In the genomic region with DNA sequence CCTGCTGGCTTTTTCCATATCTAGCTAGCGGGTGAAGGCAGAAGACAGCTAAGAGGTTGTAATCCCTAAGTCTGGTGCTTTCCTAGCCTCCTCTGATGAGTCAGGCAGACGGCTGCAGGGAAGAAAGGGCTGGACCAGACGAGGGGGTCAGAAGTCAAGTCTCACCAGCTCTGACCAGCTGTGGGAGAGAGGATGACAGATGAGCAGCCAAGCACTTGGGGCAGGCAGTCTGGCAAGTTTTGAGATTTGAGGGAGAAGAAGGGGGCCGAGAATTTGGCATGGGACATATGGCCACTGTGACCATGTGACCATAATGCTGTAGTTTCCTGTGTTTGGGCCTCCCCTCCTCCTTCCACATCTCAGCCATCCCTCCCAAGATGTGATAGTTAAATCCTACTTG, we compare ENCODE assay signal across 10 mouse cellular contexts. TPM values are rescaled to one million over a fixed set of nuclear protein-coding genes. Genes with fewer than 3 reads are reported as not detected.
A peak's percentile ranks its signal among the peaks of the same experiment; 100 is the strongest.
DNase-seq lines count a peak whose midpoint lies in the region; ATAC-seq lines count a peak whose summit lies in the region.
"Had no signal": no experiment of that assay in that cellular context is flagged by ENCODE, and none has a peak within 500 bp of the region (broad histone marks: within the 10 kb centered on the region; RNA-seq: fewer than 3 reads in every experiment).

No protein-coding gene starts in this region.

- intact Hi-C loops in heart, postnatal 14 days (cut with DNase I): no loop called here

- peak; percentile 63 for DNase-seq in kidney, postnatal 10 days
- DNase-seq in kidney, adult 8-10 months: no peak
- DNase-seq in MN1 (ENCODE audit: low spot score): peak; percentile 46
- peak; percentile 25 for DNase-seq in embryonic facial prominence, embryonic 10.5 days (ENCODE audit: low spot score)
- peak; percentile 39 for DNase-seq in lung, postnatal 36 days
- no peak for DNase-seq in heart, postnatal 14 days
- no peak for DNase-seq in forebrain, embryonic 11.5 days (ENCODE audit: low spot score)
- DNase-seq: cerebellum, adult 9-11 months had no signal

- no peaks in the 10 kb centered on the region for H3K9me3 ChIP-seq in embryonic facial prominence, embryonic 10.5 days
- no peaks in the 10 kb centered on the region for H3K9me3 ChIP-seq in forebrain, embryonic 11.5 days (ENCODE audit: control insufficient read depth, low read length)
- H3K9me3 ChIP-seq: hindbrain, embryonic 12.5 days; limb, embryonic 15.5 days had no signal

- ATAC-seq in forebrain, embryonic 11.5 days (replicated peaks; ENCODE audit: low FRiP score): no peak

- WGBS in embryonic facial prominence, embryonic 10.5 days: 33% methylated on average over 4 of the region's 4 CpGs
- WGBS in forebrain, embryonic 11.5 days: 58% methylated on average over 4 of the region's 4 CpGs

- H3K4me3 ChIP-seq in embryonic facial prominence, embryonic 10.5 days: no peak overlapping the region
- H3K4me3 ChIP-seq in forebrain, embryonic 11.5 days (ENCODE audit: low read depth, low read length): no peak overlapping the region
- H3K4me3 ChIP-seq: hindbrain, embryonic 12.5 days; limb, embryonic 15.5 days had no signal

- H3K4me2 ChIP-seq in forebrain, embryonic 11.5 days (ENCODE audit: low read depth, low read length, severe bottlenecking): no peak overlapping the region
- H3K4me2 ChIP-seq: hindbrain, embryonic 12.5 days; limb, embryonic 15.5 days had no signal

- H3K36me3 ChIP-seq in embryonic facial prominence, embryonic 10.5 days (replicated peaks): no peaks in the 10 kb centered on the region
- no peaks in the 10 kb centered on the region for H3K36me3 ChIP-seq in forebrain, embryonic 11.5 days (ENCODE audit: control insufficient read depth, insufficient read depth, low read length)
- H3K36me3 ChIP-seq: hindbrain, embryonic 12.5 days; limb, embryonic 15.5 days had no signal

- no peaks in the 10 kb centered on the region for H3K27me3 ChIP-seq in embryonic facial prominence, embryonic 10.5 days (replicated peaks; ENCODE audit: low read depth, poor library complexity, severe bottlenecking)
- H3K27me3 ChIP-seq in forebrain, embryonic 11.5 days (ENCODE audit: control insufficient read depth, insufficient read depth, low read length): no peaks in the 10 kb centered on the region
- H3K27me3 ChIP-seq: hindbrain, embryonic 12.5 days; limb, embryonic 15.5 days had no signal

- peaks cover 66% of the 10 kb centered on the region for H3K4me1 ChIP-seq in embryonic facial prominence, embryonic 10.5 days
- H3K4me1 ChIP-seq in forebrain, embryonic 11.5 days (replicated peaks; ENCODE audit: control insufficient read depth, insufficient read depth, low read length): peaks cover 5% of the 10 kb centered on the region; the same call in 1 of the 2 replicates

- 0 out of 2 replicates have a peak overlapping the region, but pooled peaks have one; percentile 74 for H3K27ac ChIP-seq in embryonic facial prominence, embryonic 10.5 days (replicated peaks)
- no peak overlapping the region for H3K27ac ChIP-seq in forebrain, embryonic 11.5 days (ENCODE audit: low read depth, low read length)
- H3K27ac ChIP-seq: hindbrain, embryonic 12.5 days; limb, embryonic 15.5 days had no signal

- H3K9ac ChIP-seq in forebrain, embryonic 11.5 days (ENCODE audit: low read length): no peak overlapping the region
- H3K9ac ChIP-seq: hindbrain, embryonic 12.5 days; limb, embryonic 15.5 days had no signal

RNA-seq across cellular contexts. Expression of gene Atp2b4, which starts 42.5 kb away (rescaled TPM):
- polyA plus RNA-seq in embryonic facial prominence, embryonic 10.5 days (2016; fragmentation: Nextera tagmentation; extraction: Ambion mirVana): 4.7 and 5.2 TPM in 2 replicates
- 10 to 100 TPM; 29.9 to 32.2 TPM for total RNA-seq in heart, postnatal 14 days (2021)
- polyA plus RNA-seq in forebrain, embryonic 11.5 days (2014; fragmentation: Nextera tagmentation; extraction: Ambion mirVana): 7.4 and 8.2 TPM in 2 replicates

Comparison
In these comparisons a context has a peak if more than half of its experiments do, and no peak if none do; other contexts are left out.
1. DNase-seq: peak in kidney, postnatal 10 days (single experiment), MN1 (single experiment), embryonic facial prominence, embryonic 10.5 days (single experiment) and lung, postnatal 36 days (single experiment); none in kidney, adult 8-10 months (0 of 2), heart, postnatal 14 days (0 of 2) and forebrain, embryonic 11.5 days (single experiment).